Mouse (Mus musculus) heart, adult 9 months (tissue): ENCODE data around the gene Brms1.
"Not testable (repeated sequence)": the region's sequence is repeated elsewhere in the genome, so short reads cannot be mapped to it uniquely, and the experiment has no call there.

Experiments
- DNase-seq, 2 experiments: peaks; one replicate each; pipeline ENCODE4 v3.0.0; 2022; ENCODE audit warnings: low spot score in 2 of 2

The Brms1 gene

DNA sequence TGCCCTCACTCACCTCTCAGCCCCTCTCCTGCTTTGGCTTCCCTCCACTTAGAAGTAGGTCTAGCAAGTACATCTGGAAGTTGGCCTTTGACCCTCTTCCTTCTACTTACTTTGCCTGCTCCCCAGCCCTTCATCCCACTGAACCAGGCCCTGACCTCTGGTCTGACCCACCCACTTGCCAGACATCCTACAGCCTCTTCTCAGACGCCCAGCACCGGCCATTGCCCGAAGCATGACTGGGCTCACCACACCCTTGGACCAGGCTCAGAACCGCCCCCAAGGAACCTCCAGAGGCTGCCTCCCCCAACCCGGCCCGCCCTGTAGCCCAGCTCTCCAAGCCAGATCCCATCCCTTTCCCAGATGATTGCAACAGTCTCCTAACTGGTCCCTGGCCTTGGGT is 21.3 kb downstream of the Brms1 start:
- peak in 1 of 2 experiments; percentile 48 for DNase-seq

- DNase-seq = no peak
Observed at GRCm38 (mm10) chr19:5065104-5065503, 23.9 kb downstream of the Brms1 start.

DNA sequence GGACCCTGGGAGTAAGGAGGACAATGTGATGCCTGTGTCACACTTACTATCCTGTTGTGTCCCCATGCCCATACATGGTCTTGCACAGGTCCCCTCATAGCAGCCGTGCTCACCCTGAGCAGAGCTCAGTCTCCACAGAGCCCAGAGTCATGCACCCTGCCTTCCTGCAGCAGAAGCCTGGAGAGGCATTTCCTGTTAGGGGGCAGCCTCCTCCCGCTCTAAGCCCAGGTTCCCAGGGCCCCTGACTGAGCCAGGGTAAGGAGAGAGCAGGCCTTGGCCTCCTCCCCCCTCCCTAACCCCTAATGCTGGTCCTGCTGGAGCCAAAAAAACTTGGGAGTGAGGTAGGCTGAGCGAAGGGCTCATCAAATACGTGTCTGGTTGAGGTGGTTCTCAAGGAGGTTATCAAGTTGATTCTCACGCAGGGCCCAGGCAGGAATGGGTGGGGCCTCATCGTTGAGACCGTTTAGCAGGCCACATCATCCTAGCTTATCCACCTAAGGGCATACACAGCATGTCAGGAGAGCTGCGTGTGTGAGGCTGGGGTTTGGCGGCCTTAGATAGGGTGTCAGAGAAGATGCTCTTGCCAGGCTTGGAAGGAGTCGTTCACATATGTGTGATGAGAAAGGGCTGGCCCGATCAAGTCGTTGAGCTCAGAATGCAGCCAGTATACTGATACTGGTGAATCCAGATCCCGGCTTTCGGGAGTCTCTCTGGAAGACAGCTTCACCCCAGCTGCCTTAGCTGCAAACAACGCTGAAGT is 26.1 kb downstream of the Brms1 start:
- no peak for DNase-seq

- peak; percentile 79 to 83 for DNase-seq
Observed at GRCm38 (mm10) chr19:5067867-5068569, 26.9 kb downstream of the Brms1 start, which contains the start of gene Cd248. Gene Cd248, plus strand, starts transcription at chr19:5068078.

- no peak for DNase-seq
Observed at GRCm38 (mm10) chr19:5068570-5069234, 27.5 kb downstream of the Brms1 start.

DNA sequence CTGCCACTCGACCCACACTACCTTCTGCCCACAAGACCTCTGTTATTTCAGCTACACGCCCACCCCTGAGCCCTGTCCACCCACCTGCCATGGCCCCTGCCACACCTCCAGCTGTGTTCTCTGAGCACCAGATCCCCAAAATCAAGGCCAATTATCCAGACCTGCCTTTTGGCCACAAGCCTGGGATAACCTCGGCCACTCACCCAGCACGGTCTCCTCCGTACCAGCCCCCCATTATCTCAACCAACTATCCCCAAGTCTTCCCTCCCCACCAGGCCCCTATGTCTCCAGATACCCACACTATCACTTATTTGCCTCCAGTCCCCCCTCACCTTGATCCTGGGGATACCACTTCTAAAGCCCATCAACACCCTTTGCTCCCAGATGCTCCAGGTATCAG is 28.3 kb downstream of the Brms1 start:
- no peak for DNase-seq

DNA sequence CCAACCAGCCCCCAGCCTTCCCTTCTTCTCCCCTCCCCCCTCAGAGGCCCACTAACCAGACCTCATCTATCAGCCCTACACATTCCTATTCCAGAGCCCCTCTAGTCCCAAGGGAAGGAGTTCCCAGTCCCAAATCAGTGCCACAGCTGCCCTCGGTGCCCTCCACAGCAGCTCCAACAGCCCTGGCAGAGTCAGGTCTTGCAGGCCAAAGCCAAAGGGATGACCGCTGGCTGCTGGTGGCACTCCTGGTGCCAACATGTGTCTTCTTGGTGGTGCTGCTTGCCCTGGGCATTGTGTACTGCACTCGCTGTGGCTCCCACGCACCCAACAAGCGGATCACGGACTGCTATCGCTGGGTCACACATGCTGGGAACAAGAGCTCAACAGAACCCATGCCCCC is 28.8 kb downstream of the Brms1 start:
- no peak for DNase-seq

GRCm38 (mm10) chr19:5071077-5071476 is 29.9 kb downstream of the Brms1 start:
- no peak for DNase-seq

GRCm38 (mm10) chr19:5071545-5072369 is 30.6 kb downstream of the Brms1 start:
- peak; percentile 80 to 85 for DNase-seq

GRCm38 (mm10) chr19:5072389-5073019 is 31.4 kb downstream of the Brms1 start:
- no peak for DNase-seq

DNA sequence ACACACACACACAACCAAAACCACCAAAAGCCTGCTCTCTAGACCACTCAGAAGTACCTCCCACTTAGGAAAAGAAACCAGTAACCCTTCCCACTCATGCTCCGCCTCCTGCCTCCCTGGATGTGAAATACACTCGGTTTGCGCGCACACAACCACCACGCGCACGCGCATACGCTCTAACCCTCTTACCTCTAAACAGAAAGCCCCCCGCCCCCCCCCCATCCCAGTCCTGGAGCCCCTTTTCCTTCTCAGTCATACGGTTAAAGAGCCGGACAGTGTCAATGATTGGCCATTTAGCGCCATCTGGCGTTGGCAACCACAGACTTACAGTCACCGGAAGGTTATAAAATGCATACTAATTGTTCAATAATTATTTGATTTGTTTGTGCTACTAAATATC is 31.9 kb downstream of the Brms1 start:
- no peak for DNase-seq

DNA sequence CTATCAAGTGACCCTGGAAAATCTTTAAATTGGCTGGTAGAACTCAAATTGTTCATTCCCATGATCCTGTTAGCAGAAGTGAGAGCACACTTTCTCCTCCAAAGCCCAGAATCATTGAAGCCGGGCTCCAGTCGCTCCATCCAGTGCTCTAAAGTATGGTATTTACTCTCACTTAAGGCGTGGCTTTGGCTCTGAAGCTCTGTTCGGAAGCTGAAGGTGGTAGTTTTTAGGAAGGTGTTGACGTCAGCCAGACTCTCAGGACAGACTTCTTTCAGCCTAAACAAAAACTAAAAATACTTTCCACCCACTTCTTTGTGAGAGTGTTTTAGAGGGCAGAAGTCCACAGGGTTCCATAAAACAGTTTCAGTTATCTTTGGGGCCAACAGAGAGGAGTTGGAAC is 32.4 kb downstream of the Brms1 start:
- DNase-seq = no peak

DNA sequence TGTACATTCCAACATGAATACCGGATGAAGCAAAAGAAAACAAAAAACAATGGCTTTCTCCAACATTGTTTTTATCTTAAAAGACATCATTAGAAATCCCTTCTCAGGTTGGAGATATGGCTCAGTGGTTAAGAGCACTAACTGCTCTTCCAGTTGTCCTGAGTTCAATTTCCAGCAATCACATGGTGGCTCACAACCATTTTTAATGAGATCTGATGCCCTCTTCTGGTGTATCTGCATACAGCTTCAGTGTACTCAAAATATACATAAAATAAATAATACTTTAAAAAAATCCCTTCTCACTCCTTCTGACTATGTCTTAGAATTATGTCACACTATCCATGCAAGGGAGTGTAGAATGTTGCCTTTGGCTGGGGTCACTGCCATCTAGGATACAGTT is 38.1 kb downstream of the Brms1 start:
- no peak for DNase-seq

GRCm38 (mm10) chr19:5082005-5082404 is 40.9 kb downstream of the Brms1 start:
- no peak for DNase-seq

- DNase-seq = no peak
Observed at GRCm38 (mm10) chr19:5082596-5082995, 41.4 kb downstream of the Brms1 start.

DNA sequence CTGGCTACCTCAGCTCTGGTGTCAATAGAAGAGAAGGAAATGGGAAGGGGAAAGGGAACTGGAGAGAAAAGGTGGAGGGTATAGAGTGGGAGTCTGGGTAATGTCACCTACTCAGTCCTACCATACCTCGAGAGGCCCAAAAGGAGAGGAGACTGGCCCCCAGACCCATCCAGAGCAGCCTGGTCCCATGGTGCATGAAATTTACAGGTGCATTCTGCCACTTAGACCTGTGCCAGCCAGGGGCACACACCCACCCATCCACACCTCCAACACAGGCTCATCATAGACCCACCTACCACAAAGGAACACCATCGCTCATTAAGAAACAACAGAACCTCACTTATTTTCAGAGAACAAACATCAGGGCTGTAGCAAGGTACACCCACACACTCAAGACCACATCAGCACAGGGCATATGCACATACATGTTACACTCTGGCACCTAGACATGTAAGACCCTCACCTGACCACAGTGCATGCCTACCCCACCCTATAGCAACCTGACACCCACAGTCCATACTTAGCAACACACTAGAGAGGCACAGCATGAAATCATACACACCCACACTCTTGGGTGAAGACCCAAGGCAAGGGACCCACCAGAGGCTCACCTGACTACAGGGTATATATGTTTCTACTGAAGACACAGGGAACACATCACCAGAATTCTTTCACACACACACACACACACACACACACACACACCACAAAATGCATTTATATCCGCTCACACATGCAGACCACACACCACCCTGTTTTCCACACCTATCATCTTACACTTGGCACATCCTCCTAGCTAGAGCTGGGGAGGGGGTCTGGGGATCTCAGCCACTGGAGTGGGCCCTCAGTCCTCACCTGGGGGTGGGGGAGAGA is 43.0 kb downstream of the Brms1 start:
- DNase-seq = no peak

DNA sequence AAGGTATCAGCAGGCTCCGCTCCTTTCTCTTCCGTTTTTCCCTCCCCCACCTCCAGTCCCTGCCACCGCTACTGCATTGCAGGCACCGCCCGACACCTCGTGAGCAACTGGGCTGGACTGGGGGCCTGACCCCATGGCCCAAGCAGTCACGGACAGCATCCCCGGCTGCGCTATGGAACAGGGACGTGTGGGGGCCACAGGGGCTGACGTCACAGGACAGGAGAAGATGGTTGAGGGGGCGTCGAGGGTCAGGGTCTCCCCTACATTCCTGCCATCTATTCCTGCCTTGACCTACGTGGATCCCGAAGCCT is 43.6 kb downstream of the Brms1 start:
- DNase-seq = no peak

GRCm38 (mm10) chr19:5085145-5085863 is 44.1 kb downstream of the Brms1 start, which contains the start of gene Tmem151a:
Gene Tmem151a, minus strand, starts transcription at chr19:5085531.
- no peak for DNase-seq

DNA sequence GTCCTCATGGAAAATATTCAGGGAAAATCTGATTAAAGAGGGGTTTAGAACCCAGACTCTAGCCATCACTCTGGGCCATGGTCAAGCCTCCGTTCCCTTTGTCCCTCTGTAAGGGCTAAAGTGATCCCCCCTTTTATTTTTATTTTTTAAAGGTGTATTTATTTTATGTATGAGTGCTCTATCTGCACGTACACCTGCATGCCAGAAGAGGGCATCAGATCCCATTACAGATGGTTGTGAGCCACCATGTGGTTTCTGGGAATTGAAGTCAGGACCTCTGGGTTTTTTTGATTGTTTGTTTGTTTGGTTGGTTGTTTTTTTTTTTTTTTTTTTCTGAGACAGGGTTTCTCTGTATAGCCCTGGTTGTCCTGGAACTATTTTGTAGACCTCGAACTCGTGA is 45.4 kb downstream of the Brms1 start:
- DNase-seq = not testable (repeated sequence)
